Mouse (Mus musculus) embryonic facial prominence, embryonic 13.5 days (tissue): ENCODE data around the gene Macrod1. TPM values are rescaled to one million over a fixed set of nuclear protein-coding genes. Genes with fewer than 3 reads are reported as not detected.
A peak's percentile ranks its signal among the peaks of the same experiment; 100 is the strongest.
"Not testable (repeated sequence)": the region's sequence is repeated elsewhere in the genome, so short reads cannot be mapped to it uniquely, and the experiment has no call there.

Experiments
- ATAC-seq: fragments of 200-750 bp; cut with Nextera tagmentation; 2 replicates; pipeline ENCODE4 v1.8.0; 2017; ENCODE audit warnings: low read depth; ENCODE audit not compliant: insufficient number of reproducible peaks, insufficient read depth, low FRiP score, low TSS enrichment
- H3K27ac ChIP-seq: fragments of 300-500 bp; sonication (generic); 2 replicates; pipeline ENCODE4 v1.5.1; 2015; ENCODE audit warnings: moderate library complexity, mild to moderate bottlenecking, inconsistent platforms
- H3K27me3 ChIP-seq: fragments of 300-500 bp; sonication (generic); 2 replicates; pipeline ENCODE4 v1.6.1; 2015; ENCODE audit warnings: mild to moderate bottlenecking, inconsistent platforms
- H3K36me3 ChIP-seq: fragments of 300-500 bp; sonication (generic); 2 replicates; pipeline ENCODE4 v1.6.1; 2015; ENCODE audit warnings: mild to moderate bottlenecking, inconsistent platforms
- H3K4me1 ChIP-seq: fragments of 300-500 bp; sonication (generic); 2 replicates; pipeline ENCODE4 v1.6.1; 2015; ENCODE audit warnings: inconsistent platforms
- H3K4me2 ChIP-seq: fragments of 300-500 bp; sonication (generic); 2 replicates; pipeline ENCODE4 v1.6.1; 2015; ENCODE audit warnings: moderate library complexity, mild to moderate bottlenecking, inconsistent platforms
- H3K4me3 ChIP-seq: fragments of 300-500 bp; sonication (generic); 2 replicates; pipeline ENCODE4 v1.5.1; 2015; ENCODE audit warnings: mild to moderate bottlenecking, inconsistent platforms
- H3K9ac ChIP-seq: fragments of 300-500 bp; sonication (generic); 2 replicates; pipeline ENCODE4 v1.6.1; 2015; ENCODE audit warnings: mild to moderate bottlenecking, inconsistent platforms
- H3K9me3 ChIP-seq: fragments of 300-500 bp; sonication (generic); 2 replicates; pipeline ENCODE4 v1.6.1; 2016; ENCODE audit warnings: inconsistent platforms
- WGBS: fragments of 180-500 bp; shearing (Covaris S2); methylation state at CpG from one replicate; pipeline ENCODE4 v1.1.7; 2015; ENCODE audit warnings: mixed read lengths; 5-methylcytosine and 5-hydroxymethylcytosine counted together
- polyA plus RNA-seq: library from polyadenylated mRNA; unstranded; fragments of >200 nt; fragmentation: Nextera tagmentation; extraction: Ambion mirVana; gene quantifications from 2 replicates; pipeline ENCODE4 v1.2.1, GENCODE M21; 2015

Gene Macrod1
- polyA plus RNA-seq, 1 experiment from 2014 or later: 9.0 TPM

DNA sequence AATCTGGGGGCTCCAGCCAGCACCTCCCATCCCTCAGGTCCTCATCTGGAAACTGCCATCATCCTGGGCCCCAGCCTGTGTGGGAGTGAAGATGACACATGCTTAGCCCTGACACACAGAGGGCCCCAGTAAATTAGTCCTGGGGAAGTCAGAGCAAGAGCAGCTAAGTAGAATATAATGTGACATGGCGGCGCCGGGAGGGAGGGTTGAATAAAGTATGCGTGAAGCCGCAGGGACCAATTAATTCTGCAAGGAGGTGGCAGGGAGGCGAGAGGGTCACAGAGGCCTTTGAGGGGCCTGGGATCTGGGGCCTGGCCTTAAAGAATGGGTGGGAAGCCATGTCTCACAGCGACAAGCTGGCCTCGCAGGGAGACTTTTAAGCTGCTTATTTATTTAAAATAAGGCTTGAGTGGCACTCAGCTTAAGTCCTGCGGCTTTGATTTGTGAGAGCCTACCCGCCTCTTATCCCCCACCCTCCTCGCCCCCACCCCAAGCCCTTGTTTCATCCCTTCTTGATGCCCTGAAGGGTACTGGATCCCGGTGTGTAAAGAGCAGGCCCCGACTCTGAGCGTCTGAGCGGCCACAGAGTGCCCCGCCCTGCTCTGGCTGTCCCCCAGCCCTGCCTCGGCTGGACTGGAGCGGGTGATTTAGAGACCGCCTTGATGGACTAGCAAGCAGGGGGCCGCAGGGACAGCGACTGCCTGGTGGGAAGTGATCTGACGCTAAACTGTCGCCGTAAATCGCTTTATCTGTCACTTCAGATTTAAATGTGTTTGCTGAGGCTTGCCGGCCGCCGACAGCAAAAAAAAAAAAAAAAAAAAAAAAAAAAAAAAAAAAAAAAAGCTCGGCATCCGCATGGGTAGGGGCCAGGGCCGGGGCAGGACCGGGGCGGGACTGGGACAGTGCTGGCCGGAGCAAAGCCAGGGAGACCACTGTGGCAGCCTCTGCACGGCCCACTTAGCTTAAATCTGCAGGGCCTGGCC, 13.5 kb downstream of the Macrod1 start:
- Histone ChIP-seq H3K9ac (peak overlapping the region; percentile 59), H3K4me3 (no peak overlapping the region; the same call in 1 of the 2 replicates), H3K9me3 (no peaks in the 10 kb centered on the region), H3K36me3 (no peaks in the 10 kb centered on the region), H3K27ac (peak overlapping the region; percentile 30; the same call in 1 of the 2 replicates), H3K4me2 (peak overlapping the region; percentile 46), H3K4me1 (peaks cover 52% of the 10 kb centered on the region), H3K27me3 (peaks cover 33% of the 10 kb centered on the region)
- WGBS: 6% methylated on average over 35 of the region's 35 CpGs
- ATAC-seq: no peak

DNA sequence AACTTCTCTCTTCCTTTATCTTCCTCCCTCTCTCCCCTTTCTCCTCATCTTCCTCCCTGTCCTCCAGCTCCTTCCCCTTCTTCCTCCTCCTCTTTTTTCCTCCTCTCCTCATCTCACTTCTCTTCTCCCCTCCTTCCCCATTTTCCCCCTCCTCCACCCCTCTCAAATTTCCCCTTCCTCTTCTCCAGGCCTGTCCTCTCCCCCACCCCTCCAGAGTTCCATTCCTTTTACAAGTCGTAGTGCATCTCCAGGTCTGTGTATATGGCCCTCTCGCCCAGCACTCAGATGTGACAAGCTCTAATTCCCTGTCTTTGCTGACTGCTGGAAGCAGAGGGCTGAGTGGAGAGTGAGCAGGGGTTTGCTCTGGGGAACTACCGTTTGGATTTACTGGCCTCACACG, 14.2 kb downstream of the Macrod1 start:
- Histone ChIP-seq H3K36me3 (no peaks in the 10 kb centered on the region), H3K27me3 (peaks cover 33% of the 10 kb centered on the region), H3K27ac (no peak overlapping the region; the same call in 1 of the 2 replicates), H3K9me3 (no peaks in the 10 kb centered on the region), H3K4me2 (peak overlapping the region; percentile 46), H3K9ac (0 out of 2 replicates have a peak overlapping the region, but pooled peaks have one; percentile 59), H3K4me1 (peaks cover 50% of the 10 kb centered on the region), H3K4me3 (no peak overlapping the region)
- ATAC-seq: no peak
- 7% methylated on average over 4 of the region's 4 CpGs for WGBS

DNA sequence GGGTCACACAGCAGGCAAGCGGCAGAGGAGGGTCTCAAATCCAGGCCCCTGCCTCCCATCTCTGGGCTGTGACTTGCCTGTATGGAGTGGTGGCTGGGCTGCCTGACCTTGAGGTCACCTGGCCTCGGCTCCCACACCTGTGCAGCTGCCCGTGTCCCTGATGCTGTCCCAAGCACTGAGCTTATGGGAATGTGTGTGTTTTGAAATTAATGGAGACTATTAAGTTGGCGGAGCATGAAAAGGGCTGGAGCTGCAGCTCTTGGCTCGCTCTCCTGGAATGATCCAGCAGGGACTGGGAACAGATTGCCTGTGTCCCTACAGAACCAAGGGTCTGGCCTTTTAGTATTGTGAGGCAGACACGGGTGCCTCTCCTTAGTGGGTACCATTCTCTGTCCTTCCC, 15.6 kb downstream of the Macrod1 start:
- no peak overlapping the region for H3K27ac ChIP-seq
- H3K36me3 ChIP-seq: no peaks in the 10 kb centered on the region
- H3K27me3 ChIP-seq: peaks cover 32% of the 10 kb centered on the region
- no peak for ATAC-seq
- no peak overlapping the region for H3K9ac ChIP-seq
- no peak overlapping the region for H3K4me3 ChIP-seq
- WGBS: 67% methylated on average over 6 of the region's 6 CpGs
- H3K9me3 ChIP-seq: no peaks in the 10 kb centered on the region
- no peak overlapping the region for H3K4me2 ChIP-seq
- H3K4me1 ChIP-seq: peaks cover 36% of the 10 kb centered on the region

DNA sequence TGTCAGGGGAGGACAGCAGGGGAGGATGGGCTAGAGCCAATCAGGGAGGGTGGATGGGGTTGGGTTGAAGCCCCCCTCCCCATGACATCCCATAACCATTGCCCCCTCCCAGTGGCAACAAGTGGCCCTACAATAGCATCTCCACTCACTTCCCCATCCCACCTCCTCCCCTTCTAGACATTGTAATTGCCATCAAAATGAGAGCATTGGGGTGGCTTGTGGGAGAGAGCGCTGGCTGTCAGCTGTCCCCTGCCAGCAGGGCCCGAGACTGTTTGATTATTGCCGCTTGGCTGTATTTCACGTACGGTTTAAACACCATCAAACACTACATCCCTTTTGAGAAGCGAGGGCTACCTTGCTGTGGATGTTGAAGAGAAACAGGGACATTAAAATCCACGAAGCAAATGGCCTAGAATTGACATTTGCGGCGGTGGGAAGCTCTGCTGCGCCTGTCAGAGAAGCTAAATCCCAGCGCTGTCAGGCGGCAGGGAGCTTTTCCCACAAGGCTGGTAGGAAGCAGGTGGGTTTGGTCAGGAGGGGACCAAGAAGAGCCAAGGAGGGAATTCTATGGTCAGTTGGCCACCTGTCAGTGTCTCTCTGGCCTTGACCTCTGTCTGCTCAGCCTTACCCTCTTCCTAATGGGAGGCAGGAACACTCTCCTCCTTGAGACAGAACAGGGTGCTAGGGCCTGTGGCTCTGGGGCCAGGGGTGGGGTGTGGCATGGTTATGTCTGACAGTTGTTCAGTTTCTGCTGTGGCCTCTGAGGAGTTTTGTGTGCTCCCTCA, 17.6 kb downstream of the Macrod1 start:
- Histone ChIP-seq H3K4me1 (peaks cover 23% of the 10 kb centered on the region), H3K4me2 (no peak overlapping the region), H3K4me3 (no peak overlapping the region), H3K36me3 (no peaks in the 10 kb centered on the region), H3K9ac (no peak overlapping the region), H3K9me3 (no peaks in the 10 kb centered on the region), H3K27ac (no peak overlapping the region), H3K27me3 (peaks cover 22% of the 10 kb centered on the region; the same call in 1 of the 2 replicates)
- 48% methylated on average over 12 of the region's 12 CpGs for WGBS
- ATAC-seq: no peak

DNA sequence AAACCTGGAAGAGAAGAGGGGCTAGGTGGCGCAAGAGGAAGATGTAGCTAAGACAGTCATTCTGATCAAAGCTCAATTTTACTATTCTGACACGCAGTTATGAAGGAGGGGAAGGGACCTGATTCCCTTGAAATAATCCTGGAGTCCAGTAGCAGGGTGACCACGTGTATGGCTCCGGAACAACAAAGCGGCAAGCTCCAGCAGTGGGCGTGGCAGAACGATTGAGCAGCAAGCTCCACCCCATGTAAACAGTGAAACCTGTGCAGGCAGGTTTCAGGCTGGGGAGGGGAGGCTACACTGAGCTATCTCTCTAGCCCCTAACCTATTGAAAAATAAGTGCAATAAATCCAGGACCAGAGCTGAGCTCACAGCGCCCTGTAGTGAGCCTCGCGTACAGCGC, 18.7 kb downstream of the Macrod1 start:
- H3K9me3 ChIP-seq, H3K4me2 ChIP-seq, H3K36me3 ChIP-seq, H3K27ac ChIP-seq, H3K4me3 ChIP-seq, H3K9ac ChIP-seq, ATAC-seq: not testable (repeated sequence)
- H3K27me3 ChIP-seq: 0 out of 2 replicates have a peak, but pooled peaks cover 15% of the 10 kb centered on the region
- WGBS: 79% methylated on average over 11 of the region's 11 CpGs
- H3K4me1 ChIP-seq: peaks cover 11% of the 10 kb centered on the region

DNA sequence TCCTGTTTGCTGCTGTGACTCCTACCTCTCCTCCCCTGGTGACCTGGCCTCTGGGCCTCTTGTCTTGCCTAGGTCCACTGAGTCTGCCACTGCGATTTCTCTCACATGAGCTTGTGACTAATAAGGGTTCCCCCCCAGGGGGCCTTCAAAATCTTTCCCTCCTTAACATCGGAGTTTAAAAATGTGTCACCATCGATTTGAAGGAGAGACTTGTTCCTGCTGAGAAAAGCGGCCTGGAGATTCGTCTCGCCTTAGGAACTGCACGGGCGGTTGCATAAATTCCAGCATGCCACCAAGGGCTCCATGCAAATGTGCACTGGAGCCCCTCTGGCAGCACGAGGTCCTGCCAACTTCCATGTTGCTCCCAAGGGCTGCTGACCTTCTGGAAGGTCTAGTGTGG, 21.1 kb downstream of the Macrod1 start:
- no peak for ATAC-seq
- no peak overlapping the region for H3K27ac ChIP-seq
- 46% methylated on average over 9 of the region's 9 CpGs for WGBS
- 0 out of 2 replicates have a peak, but pooled peaks cover 3% of the 10 kb centered on the region for H3K27me3 ChIP-seq
- no peak overlapping the region for H3K4me3 ChIP-seq
- H3K4me2 ChIP-seq: no peak overlapping the region
- H3K36me3 ChIP-seq: no peaks in the 10 kb centered on the region
- H3K9ac ChIP-seq: 0 out of 2 replicates have a peak overlapping the region, but pooled peaks have one; percentile 2
- peaks cover 5% of the 10 kb centered on the region for H3K4me1 ChIP-seq
- no peaks in the 10 kb centered on the region for H3K9me3 ChIP-seq

DNA sequence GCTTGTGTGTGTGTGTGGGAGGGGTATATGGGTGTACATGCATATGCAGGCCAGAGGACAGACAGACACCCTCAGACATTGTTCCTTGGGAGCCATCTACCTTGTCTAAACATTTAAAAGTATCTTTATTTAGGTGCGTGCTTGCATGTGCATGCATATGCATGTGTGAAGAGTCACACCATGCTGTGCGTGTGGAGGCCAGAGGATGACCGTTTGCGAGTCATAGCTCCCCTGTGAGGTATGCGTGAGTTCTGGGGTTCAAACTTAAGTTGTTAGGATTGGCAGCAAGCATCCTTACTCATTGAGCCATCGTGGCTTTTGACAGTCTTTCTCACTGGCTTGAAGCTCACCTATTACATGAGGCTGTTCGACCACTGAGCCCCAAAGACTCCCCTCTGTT, 21.7 kb downstream of the Macrod1 start:
- ATAC-seq: no peak

DNA sequence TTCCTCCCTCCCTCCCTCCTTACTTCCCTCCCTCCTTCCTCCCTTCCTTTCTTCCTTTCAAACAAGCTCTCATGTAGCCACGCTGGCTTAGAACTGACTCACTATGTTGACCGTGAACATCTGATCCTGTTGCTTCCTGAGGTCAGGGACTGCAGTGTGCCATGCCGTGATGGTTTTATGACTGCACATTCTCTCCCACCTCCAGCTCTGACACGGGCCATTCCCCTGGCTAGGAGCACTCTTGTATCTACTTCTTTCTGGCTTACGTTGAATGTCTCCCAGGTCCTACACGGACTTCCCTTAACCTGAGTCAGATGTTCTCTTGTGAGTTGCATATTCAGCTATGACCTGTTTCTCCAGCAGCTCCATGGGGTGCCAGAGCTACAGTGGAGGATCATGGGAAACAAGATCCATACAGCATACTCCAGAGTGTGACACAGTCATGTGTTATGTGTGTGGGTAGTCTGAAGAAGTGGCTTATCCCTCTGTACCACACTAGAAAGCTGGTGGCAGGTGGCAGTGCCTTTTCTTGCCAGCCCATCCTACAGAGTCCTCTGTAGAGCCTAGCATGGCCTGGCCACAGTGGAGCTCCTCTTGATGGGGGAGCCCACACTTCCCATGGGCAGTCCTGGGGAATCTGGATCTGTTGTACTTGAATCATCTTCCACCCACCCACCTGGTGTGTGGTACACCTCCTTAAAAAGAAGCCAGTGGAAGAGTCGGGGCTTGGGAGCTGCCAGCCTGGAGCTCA, 25.1 kb downstream of the Macrod1 start:
- 63% methylated on average over 7 of the region's 7 CpGs for WGBS
- ATAC-seq: no peak

More for the DNA sequence above, 21.7 kb downstream of the Macrod1 start:
- peaks cover 10% of the 10 kb centered on the region for H3K4me1 ChIP-seq
- H3K36me3 ChIP-seq: no peaks in the 10 kb centered on the region
- WGBS: 83% methylated on average over 7 of the region's 7 CpGs
- H3K4me2 ChIP-seq: no peak overlapping the region
- 0 out of 2 replicates have a peak, but pooled peaks cover 6% of the 10 kb centered on the region for H3K27me3 ChIP-seq
- H3K4me3 ChIP-seq: no peak overlapping the region
- no peak overlapping the region for H3K27ac ChIP-seq
- H3K9me3 ChIP-seq: no peaks in the 10 kb centered on the region
- 0 out of 2 replicates have a peak overlapping the region, but pooled peaks have one; percentile 2 for H3K9ac ChIP-seq

DNA sequence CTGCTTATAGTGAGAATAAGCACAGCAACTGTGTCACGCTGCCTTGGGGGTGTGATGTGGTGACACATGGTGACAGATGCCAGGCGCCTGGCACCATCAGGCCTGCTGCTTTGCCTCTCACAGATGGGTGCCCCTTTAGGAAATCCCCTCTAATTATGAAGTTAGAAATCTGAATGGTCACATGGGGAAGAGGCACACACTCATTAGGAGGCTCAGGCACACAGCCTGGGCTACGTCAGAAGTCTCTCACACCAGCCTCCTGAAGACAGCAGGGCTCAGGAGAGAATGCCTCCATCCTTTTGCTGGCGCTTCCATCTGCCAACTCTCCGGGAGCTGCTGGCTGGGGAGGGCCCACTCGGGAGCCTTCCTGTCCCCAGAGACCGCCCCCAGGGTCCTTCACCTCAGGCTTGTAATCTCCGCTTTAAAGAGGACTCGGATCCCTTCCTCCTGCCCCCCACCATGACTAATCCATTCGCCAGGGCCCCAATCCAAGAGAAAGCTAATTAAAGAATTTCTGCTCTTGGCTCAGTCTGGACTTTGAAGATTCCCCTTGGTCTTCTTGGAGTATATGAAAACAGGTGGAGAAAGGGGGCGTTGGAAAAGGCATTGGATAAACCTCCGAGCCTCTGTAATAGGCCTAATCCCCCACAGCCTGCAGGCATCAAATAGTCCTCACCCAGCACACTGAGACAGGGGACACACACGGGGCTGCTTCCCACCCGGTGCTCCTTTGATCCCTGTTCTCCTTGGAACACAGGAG, 26.6 kb downstream of the Macrod1 start:
- peak; percentile 35; the same call in 1 of the 2 replicates for ATAC-seq
- WGBS: 20% methylated on average over 14 of the region's 14 CpGs
- H3K27me3 ChIP-seq: peaks cover 27% of the 10 kb centered on the region
- H3K4me1 ChIP-seq: peaks cover 31% of the 10 kb centered on the region
- H3K9me3 ChIP-seq: no peaks in the 10 kb centered on the region
- no peaks in the 10 kb centered on the region for H3K36me3 ChIP-seq
- no peak overlapping the region for H3K4me2 ChIP-seq
- H3K9ac ChIP-seq: no peak overlapping the region
- H3K27ac ChIP-seq: no peak overlapping the region
- H3K4me3 ChIP-seq: no peak overlapping the region

More for the DNA sequence above, 25.1 kb downstream of the Macrod1 start:
- no peak overlapping the region for H3K9ac ChIP-seq
- no peak overlapping the region for H3K4me2 ChIP-seq
- H3K36me3 ChIP-seq: no peaks in the 10 kb centered on the region
- H3K27ac ChIP-seq: no peak overlapping the region
- H3K9me3 ChIP-seq: no peaks in the 10 kb centered on the region
- H3K4me3 ChIP-seq: no peak overlapping the region
- H3K27me3 ChIP-seq: peaks cover 18% of the 10 kb centered on the region
- H3K4me1 ChIP-seq: peaks cover 28% of the 10 kb centered on the region

DNA sequence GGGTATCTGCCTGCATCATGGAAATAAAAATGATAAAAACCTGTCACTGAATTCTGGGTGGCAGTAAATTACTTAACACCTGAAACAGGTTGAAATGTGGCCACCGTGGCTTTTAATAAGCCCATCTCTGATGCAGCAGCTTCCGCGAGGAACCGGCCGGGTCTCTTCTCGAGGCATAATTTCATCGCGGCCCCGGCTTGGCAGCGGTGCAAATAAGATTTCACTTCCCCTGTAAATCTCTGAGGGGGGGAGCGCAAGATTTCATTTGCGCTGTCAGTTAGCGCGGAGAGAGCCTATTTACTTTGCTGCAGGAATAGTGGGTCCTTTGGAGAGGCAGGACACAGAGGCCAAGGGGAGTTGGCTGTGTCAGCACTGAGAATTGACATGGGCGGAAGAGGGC, 28.1 kb downstream of the Macrod1 start:
- no peak for ATAC-seq
- Histone ChIP-seq H3K4me2 (no peak overlapping the region), H3K27me3 (peaks cover 37% of the 10 kb centered on the region)

More for the DNA sequence above, 28.1 kb downstream of the Macrod1 start:
- 63% methylated on average over 15 of the region's 15 CpGs for WGBS
- H3K4me1 ChIP-seq: peaks cover 45% of the 10 kb centered on the region
- no peaks in the 10 kb centered on the region for H3K9me3 ChIP-seq
- no peaks in the 10 kb centered on the region for H3K36me3 ChIP-seq
- H3K27ac ChIP-seq: no peak overlapping the region
- H3K4me3 ChIP-seq: no peak overlapping the region
- H3K9ac ChIP-seq: no peak overlapping the region
